Mouse (Mus musculus): ENCODE measurements around the gene Ugt2b34. TPM values are rescaled to one million over a fixed set of nuclear protein-coding genes. Genes with fewer than 3 reads are reported as not detected.
"Not testable (repeated sequence)": the region's sequence is repeated elsewhere in the genome, so short reads cannot be mapped to it uniquely, and the experiment has no call there.

Ugt2b34 gene
- total RNA-seq, 1 experiment = 0.45 TPM

GRCm38 (mm10) chr5:86857682-86858081 lies 49.1 kb downstream of the Ugt2b34 start:
- TF ChIP-seq ZC3H11A (IDR thresholded peaks at IDR 0.05; ENCODE audit: borderline replicate concordance, low read depth, low read length) = no peak
- no peak for TF ChIP-seq MAFK (IDR thresholded peaks at IDR 0.05; ENCODE audit: insufficient read depth, low read depth, low read length)
- no peak for TF ChIP-seq ZNF384 (IDR thresholded peaks at IDR 0.05; ENCODE audit: low read depth, low read length)
- no peak for TF ChIP-seq CHD2 (IDR thresholded peaks at IDR 0.05; ENCODE audit: low read depth, low read length)
- TF ChIP-seq HCFC1 (IDR thresholded peaks at IDR 0.05; ENCODE audit: borderline replicate concordance, insufficient read depth, low read length) = no peak
- Histone ChIP-seq H3K36me3 (ENCODE audit: control insufficient read depth, insufficient read depth, low read length, poor library complexity, severe bottlenecking) (no peaks in the 10 kb centered on the region), H3K4me1 (ENCODE audit: control insufficient read depth in 2 of 2, insufficient read depth in 2 of 2, low read length in 2 of 2, poor library complexity in 1 of 2) (peaks cover 2 to 3% of the 10 kb centered on the region in 2 experiments; a peak in 2 of 4 replicates), H3K9me3 (ENCODE audit: control insufficient read depth, insufficient read depth, low read depth, low read length) (no peaks in the 10 kb centered on the region; the same call in 1 of the 2 replicates), H3K4me3 (ENCODE audit: insufficient read depth in 1 of 2, low read depth in 1 of 2, low read length in 2 of 2, poor library complexity in 1 of 2, severe bottlenecking in 1 of 2) (no peak overlapping the region), H3K9ac (ENCODE audit: insufficient read depth, low read depth, low read length, poor library complexity, severe bottlenecking) (no peak overlapping the region), H3K27ac (ENCODE audit: insufficient read depth, low read depth, low read length, poor library complexity, severe bottlenecking) (peak overlapping the region; percentile 60; the same call in 1 of the 2 replicates)
- in situ Hi-C loops (cut with MboI; ENCODE audit: low sequenced_read_pairs in 2 of 2, unreplicated experiment in 2 of 2) = no loop called here
- no peak for DNase-seq (ENCODE audit: low read depth, low spot score)

GRCm38 (mm10) chr5:86856505-86856904 lies 50.2 kb downstream of the Ugt2b34 start:
- H3K4me1 ChIP-seq (ENCODE audit: control insufficient read depth in 2 of 2, insufficient read depth in 2 of 2, low read length in 2 of 2, poor library complexity in 1 of 2); H3K9ac ChIP-seq (ENCODE audit: insufficient read depth, low read depth, low read length, poor library complexity, severe bottlenecking); in situ Hi-C loops (cut with MboI; ENCODE audit: low sequenced_read_pairs in 2 of 2, unreplicated experiment in 2 of 2); H3K4me3 ChIP-seq (ENCODE audit: insufficient read depth in 1 of 2, low read depth in 1 of 2, low read length in 2 of 2, poor library complexity in 1 of 2, severe bottlenecking in 1 of 2); H3K9me3 ChIP-seq (ENCODE audit: control insufficient read depth, insufficient read depth, low read depth, low read length); DNase-seq (ENCODE audit: low read depth, low spot score); H3K36me3 ChIP-seq (ENCODE audit: control insufficient read depth, insufficient read depth, low read length, poor library complexity, severe bottlenecking): not testable (repeated sequence)
- H3K27ac ChIP-seq (ENCODE audit: insufficient read depth, low read depth, low read length, poor library complexity, severe bottlenecking) = peak overlapping the region; percentile 34

GRCm38 (mm10) chr5:86851658-86852057 lies 55.1 kb downstream of the Ugt2b34 start:
- no peaks in the 10 kb centered on the region for H3K36me3 ChIP-seq (ENCODE audit: control insufficient read depth, insufficient read depth, low read length, poor library complexity, severe bottlenecking)
- peak; percentile 80 for DNase-seq (ENCODE audit: low read depth, low spot score)
- H3K9me3 ChIP-seq (ENCODE audit: control insufficient read depth, insufficient read depth, low read depth, low read length) = no peaks in the 10 kb centered on the region; the same call in 1 of the 2 replicates
- no peak overlapping the region for H3K9ac ChIP-seq (ENCODE audit: insufficient read depth, low read depth, low read length, poor library complexity, severe bottlenecking)
- H3K27ac ChIP-seq (ENCODE audit: insufficient read depth, low read depth, low read length, poor library complexity, severe bottlenecking) = no peak overlapping the region
- TF ChIP-seq MAFK (IDR thresholded peaks at IDR 0.05; ENCODE audit: insufficient read depth, low read depth, low read length) = peak; percentile 82
- no peak for TF ChIP-seq ZNF384 (IDR thresholded peaks at IDR 0.05; ENCODE audit: low read depth, low read length)
- TF ChIP-seq CHD2 (IDR thresholded peaks at IDR 0.05; ENCODE audit: low read depth, low read length) = peak; percentile 58; the same call in 1 of the 2 replicates
- TF ChIP-seq HCFC1 (IDR thresholded peaks at IDR 0.05; ENCODE audit: borderline replicate concordance, insufficient read depth, low read length) = no peak
- no peak for TF ChIP-seq ZC3H11A (IDR thresholded peaks at IDR 0.05; ENCODE audit: borderline replicate concordance, low read depth, low read length)
- H3K4me1 ChIP-seq (ENCODE audit: control insufficient read depth in 2 of 2, insufficient read depth in 2 of 2, low read length in 2 of 2, poor library complexity in 1 of 2) = peaks cover 1 to 2% of the 10 kb centered on the region in 2 experiments; a peak in 2 of 4 replicates
- no peak overlapping the region for H3K4me3 ChIP-seq (ENCODE audit: insufficient read depth in 1 of 2, low read depth in 1 of 2, low read length in 2 of 2, poor library complexity in 1 of 2, severe bottlenecking in 1 of 2)
- in situ Hi-C loops (cut with MboI; ENCODE audit: low sequenced_read_pairs in 2 of 2, unreplicated experiment in 2 of 2) = no loop called here

GRCm38 (mm10) chr5:86850104-86850503 lies 56.6 kb downstream of the Ugt2b34 start:
- peak; percentile 81; the same call in 1 of the 2 replicates for TF ChIP-seq ZC3H11A (IDR thresholded peaks at IDR 0.05; ENCODE audit: borderline replicate concordance, low read depth, low read length)
- no peak for TF ChIP-seq CHD2 (IDR thresholded peaks at IDR 0.05; ENCODE audit: low read depth, low read length)
- no peak for DNase-seq (ENCODE audit: low read depth, low spot score)
- H3K27ac ChIP-seq (ENCODE audit: insufficient read depth, low read depth, low read length, poor library complexity, severe bottlenecking) = no peak overlapping the region
- no peak overlapping the region for H3K9ac ChIP-seq (ENCODE audit: insufficient read depth, low read depth, low read length, poor library complexity, severe bottlenecking)
- H3K4me1 ChIP-seq (ENCODE audit: control insufficient read depth in 2 of 2, insufficient read depth in 2 of 2, low read length in 2 of 2, poor library complexity in 1 of 2) = peaks cover 1 to 2% of the 10 kb centered on the region in 2 experiments; a peak in 2 of 4 replicates
- no peaks in the 10 kb centered on the region; the same call in 1 of the 2 replicates for H3K9me3 ChIP-seq (ENCODE audit: control insufficient read depth, insufficient read depth, low read depth, low read length)
- H3K36me3 ChIP-seq (ENCODE audit: control insufficient read depth, insufficient read depth, low read length, poor library complexity, severe bottlenecking) = no peaks in the 10 kb centered on the region
- in situ Hi-C loops (cut with MboI; ENCODE audit: low sequenced_read_pairs in 2 of 2, unreplicated experiment in 2 of 2) = no loop called here
- no peak overlapping the region for H3K4me3 ChIP-seq (ENCODE audit: insufficient read depth in 1 of 2, low read depth in 1 of 2, low read length in 2 of 2, poor library complexity in 1 of 2, severe bottlenecking in 1 of 2)

GRCm38 (mm10) chr5:86841261-86841660 lies 65.5 kb downstream of the Ugt2b34 start:
- in situ Hi-C loops (cut with MboI; ENCODE audit: low sequenced_read_pairs in 2 of 2, unreplicated experiment in 2 of 2) = loop anchor here in 1 of 2 experiments (10.0 kb wide), 1 partner anchor 304 kb away; the partner anchor contains the start of gene Ugt2b5
- H3K9me3 ChIP-seq (ENCODE audit: control insufficient read depth, insufficient read depth, low read depth, low read length) = not testable (repeated sequence)

More at GRCm38 (mm10) chr5:86841261-86841660, 65.5 kb downstream of the Ugt2b34 start:
- not testable (repeated sequence) for H3K36me3 ChIP-seq (ENCODE audit: control insufficient read depth, insufficient read depth, low read length, poor library complexity, severe bottlenecking); H3K4me3 ChIP-seq (ENCODE audit: insufficient read depth in 1 of 2, low read depth in 1 of 2, low read length in 2 of 2, poor library complexity in 1 of 2, severe bottlenecking in 1 of 2); DNase-seq (ENCODE audit: low read depth, low spot score); H3K27ac ChIP-seq (ENCODE audit: insufficient read depth, low read depth, low read length, poor library complexity, severe bottlenecking); H3K9ac ChIP-seq (ENCODE audit: insufficient read depth, low read depth, low read length, poor library complexity, severe bottlenecking); H3K4me1 ChIP-seq (ENCODE audit: control insufficient read depth in 2 of 2, insufficient read depth in 2 of 2, low read length in 2 of 2, poor library complexity in 1 of 2)
